Mouse (Mus musculus) adrenal gland, postnatal 10 days (tissue): Measurements from ENCODE around the gene Snurf. TPM values are rescaled to one million over a fixed set of nuclear protein-coding genes. Genes with fewer than 3 reads are reported as not detected.
A peak's percentile ranks its signal among the peaks of the same experiment; 100 is the strongest.

Source experiments
- DNase-seq: peaks from one replicate; pipeline ENCODE4 v3.0.0; 2021; ENCODE audit warnings: mixed read lengths
- long read RNA-seq, 2 experiments: library from polyadenylated mRNA; stranded (forward); transcript quantifications; one replicate each; pipeline ENCODE4 v2.0.0; 2021
- total RNA-seq, 2 experiments: library from RNA; stranded (reverse); gene quantifications; 2 replicates each; pipeline ENCODE4 v1.2.3; 2021

Gene Snurf
- total RNA-seq: 100 to 1,000 TPM; 106 to 124 TPM
- long read RNA-seq, experiment 1: 0 reads
- long read RNA-seq, experiment 2: 0 reads

DNA sequence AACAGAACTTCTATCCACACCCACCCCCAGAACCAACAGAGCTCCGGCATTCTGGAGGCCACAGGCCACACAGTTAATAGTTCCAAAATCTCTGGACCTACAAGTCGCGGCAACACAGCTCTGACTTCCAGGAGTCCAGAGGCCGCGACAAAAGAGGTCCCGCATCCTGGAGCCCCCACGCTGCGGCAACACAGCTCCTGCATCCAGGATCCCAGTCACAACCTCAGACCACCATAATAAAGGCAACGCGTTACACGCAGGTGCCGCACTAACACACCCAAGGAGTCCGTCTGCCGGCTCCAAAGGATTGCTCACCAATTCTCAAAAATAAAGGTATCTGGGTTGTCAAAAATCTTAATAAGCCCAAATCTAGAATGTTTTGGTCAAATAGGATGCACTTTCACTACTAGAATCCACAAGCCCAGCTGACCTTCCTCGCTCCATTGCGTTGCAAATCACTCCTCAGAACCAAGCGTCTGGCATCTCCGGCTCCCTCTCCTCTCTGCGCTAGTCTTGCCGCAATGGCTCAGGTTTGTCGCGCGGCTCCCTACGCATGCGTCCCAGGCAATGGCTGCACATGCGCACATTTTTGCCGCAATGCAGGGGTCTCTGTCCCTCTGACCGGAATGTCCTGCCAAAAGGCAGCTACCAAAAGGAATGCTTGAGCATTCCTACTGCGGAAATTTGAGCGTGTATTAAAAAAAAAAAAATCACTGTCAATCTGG, at the start of gene Snurf, which contains the start of gene Gm38393:
TSS of gene Snurf (minus strand) at position 444 of the 725 bp plus-strand sequence.
TSS of gene Gm38393 (minus strand) at position 459 of the 725 bp plus-strand sequence.
- peak; percentile 78 for DNase-seq

DNA sequence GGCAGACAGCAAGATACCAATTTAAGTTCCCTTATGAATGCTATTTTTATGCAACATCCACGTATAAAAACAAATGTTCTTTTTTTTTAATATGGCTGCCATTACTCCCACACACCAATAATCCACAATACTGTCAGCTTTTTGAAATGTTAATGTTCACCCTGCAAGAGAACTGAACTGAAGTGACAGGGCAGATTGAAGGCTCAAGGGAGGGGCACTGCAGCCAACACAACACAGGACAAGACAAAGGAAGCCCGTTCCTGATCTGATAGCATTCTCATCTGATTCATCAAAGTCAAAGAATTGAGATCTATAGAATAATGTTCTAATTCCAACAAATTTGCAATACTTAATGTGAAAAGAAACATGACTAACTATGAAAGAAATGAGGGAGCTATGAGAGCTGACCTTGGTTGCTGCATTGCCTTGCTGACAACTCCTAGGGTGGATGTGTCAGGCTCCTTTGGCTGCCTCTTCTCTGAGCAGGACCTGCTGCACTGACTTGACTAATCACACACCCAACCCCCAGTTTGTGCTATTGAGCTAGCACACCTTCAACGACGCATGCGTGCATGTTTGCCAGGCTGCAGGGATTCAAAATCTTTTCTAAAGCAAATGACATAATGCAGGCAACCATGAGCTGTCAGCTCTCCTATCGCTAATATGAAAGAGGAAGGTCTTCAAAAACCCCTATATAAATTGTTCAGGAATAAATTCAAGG, 42.8 kb upstream of the Snurf start:
- no peak for DNase-seq

- DNase-seq: no peak
Observed at GRCm38 (mm10) chr7:60013186-60013585, 8.3 kb upstream of the Snurf start.

- no peak for DNase-seq
Observed at GRCm38 (mm10) chr7:60007727-60008360, 3.0 kb upstream of the Snurf start.

DNA sequence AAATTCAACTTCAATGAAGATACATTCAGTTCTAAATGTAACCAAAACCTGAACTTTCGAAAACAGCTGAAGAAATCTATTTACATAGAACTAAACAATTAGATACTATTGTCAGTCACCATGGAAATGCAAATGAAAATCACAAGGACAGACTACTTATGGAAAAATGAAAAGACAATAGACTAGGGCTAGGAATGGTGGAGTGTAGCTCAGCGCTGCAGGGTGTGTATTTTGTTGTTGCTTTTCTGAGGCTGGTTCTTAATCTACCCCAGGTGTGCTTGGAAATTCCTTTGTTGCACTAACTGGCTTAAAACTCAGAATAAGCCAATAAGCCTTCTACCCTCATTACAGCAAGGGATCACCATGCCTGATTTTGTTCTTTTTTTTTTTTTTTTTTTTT, 1.4 kb upstream of the Snurf start:
- no peak for DNase-seq

DNA sequence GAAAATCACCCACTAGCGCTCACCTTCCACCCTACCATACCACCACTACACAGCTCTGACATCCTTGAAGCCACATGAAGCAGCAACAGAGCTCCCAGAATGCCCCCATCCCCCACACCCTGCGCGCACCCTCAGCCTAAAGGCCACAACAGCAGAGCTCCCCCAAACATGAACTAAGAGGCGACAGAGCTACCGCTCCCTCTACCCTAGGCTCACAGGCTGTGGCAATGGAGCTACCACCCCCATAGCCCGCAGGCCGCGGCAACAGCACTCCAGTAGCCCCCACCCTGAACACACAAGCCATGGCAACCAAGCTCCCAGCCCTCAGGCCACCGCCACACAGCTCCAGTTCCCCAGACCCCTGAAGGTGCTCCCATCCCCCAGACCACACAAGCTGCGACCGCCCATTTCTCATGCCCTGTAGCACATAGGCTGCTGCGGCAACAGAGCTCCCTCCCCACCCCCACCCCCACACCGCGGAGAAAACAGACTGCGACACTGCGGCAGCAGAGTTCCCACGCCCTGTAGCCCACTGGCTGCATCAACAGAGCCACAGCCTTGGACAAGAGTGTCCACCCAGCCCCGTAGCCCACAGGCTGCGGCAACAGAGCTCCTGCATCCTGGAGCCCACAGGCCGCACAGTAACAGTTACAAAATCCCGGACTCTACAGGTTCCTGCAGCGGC, 786 bp downstream of the Snurf start:
- peak; percentile 15 for DNase-seq

- DNase-seq: peak; percentile 1
Observed at GRCm38 (mm10) chr7:60003006-60003865, 1.6 kb downstream of the Snurf start.

GRCm38 (mm10) chr7:59978646-59979045, 26.2 kb downstream of the Snurf start:
- DNase-seq: no peak

Other genes with a start within 250 kb of the Snurf start
- 1 to 10 TPM; 2.9 to 5.8 TPM for gene Gm38393, start within 50 bp of the Snurf start, total RNA-seq
- 10 to 100 TPM; 35.4 to 47.7 TPM for gene Snrpn, start 135.2 kb upstream of the Snurf start, total RNA-seq